ENCODE assay signal across 8 mouse cellular contexts in the genomic region with DNA sequence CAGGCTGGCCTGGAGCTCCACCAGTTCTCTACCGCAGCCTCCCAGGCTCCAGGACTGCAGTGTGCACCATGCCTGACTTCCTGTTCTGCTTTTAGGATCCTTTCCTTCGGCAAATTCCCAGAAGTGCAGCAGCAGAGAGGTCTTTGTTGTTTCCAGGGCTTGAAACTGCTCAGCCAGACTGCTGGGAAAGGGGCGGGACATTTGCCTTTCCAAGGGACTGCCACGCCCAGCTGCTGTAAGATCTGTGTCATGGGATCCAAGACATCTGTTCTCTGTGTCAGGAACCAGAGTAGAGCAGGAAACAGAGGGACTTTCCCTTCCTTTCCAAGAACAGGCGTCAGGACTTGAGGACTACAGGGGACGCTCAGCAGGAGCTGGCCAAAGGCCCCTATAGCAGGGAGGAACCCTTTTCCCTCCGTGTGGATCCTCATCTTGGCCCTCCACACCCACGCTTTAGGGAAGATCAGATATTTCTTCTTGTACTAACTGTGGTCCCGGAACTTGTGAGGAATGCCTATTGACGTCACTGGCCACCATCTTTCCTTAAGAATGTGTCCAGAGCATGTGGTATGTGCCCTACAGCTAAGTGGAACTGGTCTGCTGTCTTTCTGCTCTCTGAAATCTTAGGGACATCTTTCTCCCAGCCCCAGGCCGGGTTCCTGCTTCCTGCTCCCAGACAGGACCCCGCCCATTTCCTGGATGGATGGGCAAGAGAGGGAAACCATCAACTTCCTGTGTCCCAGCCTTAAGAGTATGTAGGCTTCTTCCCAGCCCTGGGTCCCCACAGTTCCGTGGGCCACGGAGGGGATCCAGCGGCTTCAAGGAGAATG. TPM values are rescaled to one million over a fixed set of nuclear protein-coding genes. Genes with fewer than 3 reads are reported as not detected.
DNase-seq lines count a peak whose midpoint lies in the region; ATAC-seq and TF ChIP-seq lines count a peak whose summit lies in the region.

No protein-coding gene starts in this region.

- no peak for TF ChIP-seq CTCF in MEL (IDR thresholded peaks at IDR 0.05 in 2 of 3, conservative IDR thresholded peaks at IDR 0.05 in 1 of 3; ENCODE audit: control insufficient read depth in 1 of 3, insufficient read depth in 1 of 3, low read depth in 2 of 3, low read length in 3 of 3, poor library complexity in 1 of 3, severe bottlenecking in 1 of 3)
- no peak for TF ChIP-seq CTCF in bone marrow macrophage, adult 2 months (IDR thresholded peaks at IDR 0.05; ENCODE audit: low read depth, low read length)

- no peak overlapping the region for H3K4me2 ChIP-seq in hindbrain, embryonic 16.5 days (ENCODE audit: low read length)
- H3K4me2 ChIP-seq in liver, embryonic 12.5 days = peak overlapping the region; percentile 6
- peak overlapping the region; percentile 7 for H3K4me2 ChIP-seq in neural tube, embryonic 11.5 days (ENCODE audit: low read depth)

- TF ChIP-seq RAD21 in MEL (IDR thresholded peaks at IDR 0.05; ENCODE audit: low read depth, low read length) = no peak

- no peak overlapping the region for H3K27ac ChIP-seq in MEL (ENCODE audit: control insufficient read depth, low read depth, low read length)
- peak overlapping the region; percentile 98 for H3K27ac ChIP-seq in bone marrow macrophage, adult 2 months (ENCODE audit: insufficient read depth, low read depth, low read length)
- H3K27ac ChIP-seq in hindbrain, embryonic 16.5 days (ENCODE audit: low read depth, low read length) = peak overlapping the region; percentile 72
- peak overlapping the region; percentile 69 for H3K27ac ChIP-seq in liver, embryonic 12.5 days
- H3K27ac ChIP-seq in neural tube, embryonic 11.5 days (ENCODE audit: low read depth, low read length) = peak overlapping the region; percentile 89

- peaks cover 12 to 17% of the 10 kb centered on the region in 2 experiments for H3K4me1 ChIP-seq in MEL (ENCODE audit: control insufficient read depth in 1 of 2, insufficient read depth in 2 of 2, low read length in 2 of 2)
- H3K4me1 ChIP-seq in bone marrow macrophage, adult 2 months (ENCODE audit: control insufficient read depth, insufficient read depth, low read length) = peaks cover 76% of the 10 kb centered on the region
- peaks cover 4% of the 10 kb centered on the region for H3K4me1 ChIP-seq in hindbrain, embryonic 16.5 days (ENCODE audit: control insufficient read depth, insufficient read depth, low read depth, low read length)
- peaks cover 31% of the 10 kb centered on the region for H3K4me1 ChIP-seq in liver, embryonic 12.5 days
- H3K4me1 ChIP-seq in neural tube, embryonic 11.5 days (ENCODE audit: control insufficient read depth, insufficient read depth, low read length) = peaks cover 9% of the 10 kb centered on the region

- peaks cover 0 to 11% of the 10 kb centered on the region in 2 experiments; a peak in 2 of 4 replicates for H3K36me3 ChIP-seq in MEL (ENCODE audit: control insufficient read depth in 1 of 2, insufficient read depth in 2 of 2, low read length in 2 of 2)
- no peaks in the 10 kb centered on the region for H3K36me3 ChIP-seq in hindbrain, embryonic 16.5 days (ENCODE audit: control insufficient read depth, insufficient read depth, low read length)
- H3K36me3 ChIP-seq in liver, embryonic 12.5 days = no peaks in the 10 kb centered on the region
- no peaks in the 10 kb centered on the region for H3K36me3 ChIP-seq in neural tube, embryonic 11.5 days (ENCODE audit: control insufficient read depth, insufficient read depth, low read length)

- H3K9me3 ChIP-seq in MEL (replicated peaks; ENCODE audit: insufficient read depth, low read length) = no peaks in the 10 kb centered on the region
- no peaks in the 10 kb centered on the region for H3K9me3 ChIP-seq in hindbrain, embryonic 16.5 days (ENCODE audit: control insufficient read depth, low read length)
- H3K9me3 ChIP-seq in liver, embryonic 12.5 days (replicated peaks) = no peaks in the 10 kb centered on the region
- H3K9me3 ChIP-seq in neural tube, embryonic 11.5 days (ENCODE audit: control insufficient read depth, low read length) = no peaks in the 10 kb centered on the region

- peak overlapping the region; percentile 28; the same call in 1 of the 2 replicates for H3K9ac ChIP-seq in MEL (ENCODE audit: control insufficient read depth, low read depth, low read length, poor library complexity, severe bottlenecking)
- no peak overlapping the region for H3K9ac ChIP-seq in hindbrain, embryonic 16.5 days (ENCODE audit: low read depth, low read length)
- no peak overlapping the region for H3K9ac ChIP-seq in liver, embryonic 12.5 days
- H3K9ac ChIP-seq in neural tube, embryonic 11.5 days (ENCODE audit: low read length) = peak overlapping the region; percentile 37

- peak; percentile 40 for DNase-seq in MEL (ENCODE audit: low read depth, low spot score)
- DNase-seq in gastrocnemius, postnatal 10 days = peak; percentile 73
- peak; percentile 78 for DNase-seq in neural tube, embryonic 11.5 days (ENCODE audit: low spot score)
- DNase-seq in cerebellum, adult 18-20 months = no peak
- no peak for DNase-seq in right cerebral cortex, postnatal 36 days (ENCODE audit: low spot score in 2 of 2)

- no peaks in the 10 kb centered on the region for H3K27me3 ChIP-seq in MEL (ENCODE audit: control insufficient read depth in 1 of 2, insufficient read depth in 2 of 2, low read length in 2 of 2)
- no peaks in the 10 kb centered on the region for H3K27me3 ChIP-seq in hindbrain, embryonic 16.5 days (replicated peaks; ENCODE audit: control insufficient read depth, insufficient read depth, low read length)
- H3K27me3 ChIP-seq in liver, embryonic 12.5 days (replicated peaks) = no peaks in the 10 kb centered on the region
- no peaks in the 10 kb centered on the region for H3K27me3 ChIP-seq in neural tube, embryonic 11.5 days (ENCODE audit: control insufficient read depth, insufficient read depth, low read length)

- TF ChIP-seq POLR2A in MEL (IDR thresholded peaks at IDR 0.05; ENCODE audit: control insufficient read depth in 1 of 2, insufficient read depth in 1 of 2, low read depth in 1 of 2, low read length in 2 of 2, poor library complexity in 1 of 2) = no peak
- no peak for TF ChIP-seq POLR2A in bone marrow macrophage, adult 2 months (IDR thresholded peaks at IDR 0.05; ENCODE audit: borderline replicate concordance, low read depth, low read length)

- no peaks in the 10 kb centered on the region for H3K79me2 ChIP-seq in MEL (ENCODE audit: control insufficient read depth, insufficient read depth, low read length, poor library complexity)

- TF ChIP-seq EP300 in MEL (IDR thresholded peaks at IDR 0.05; ENCODE audit: low read depth in 1 of 2, low read length in 2 of 2) = no peak

- WGBS in hindbrain, embryonic 16.5 days = 39% methylated on average over 15 of the region's 15 CpGs
- WGBS in liver, embryonic 12.5 days (ENCODE audit: insufficient replicate concordance) = 22% methylated on average over 15 of the region's 15 CpGs
- WGBS in neural tube, embryonic 11.5 days = 32% methylated on average over 15 of the region's 15 CpGs

- ATAC-seq in hindbrain, embryonic 16.5 days = peak; percentile 82
- peak; percentile 50 for ATAC-seq in liver, embryonic 12.5 days
- peak; percentile 83 for ATAC-seq in neural tube, embryonic 11.5 days (ENCODE audit: insufficient read depth, low FRiP score, low TSS enrichment)

- no peak overlapping the region; a peak in 1 of 4 replicates for H3K4me3 ChIP-seq in MEL (ENCODE audit: control insufficient read depth in 1 of 2, insufficient read depth in 1 of 2, low read depth in 2 of 2, low read length in 2 of 2)
- peak overlapping the region; percentile 56 for H3K4me3 ChIP-seq in bone marrow macrophage, adult 2 months (ENCODE audit: insufficient read depth, low read length)
- H3K4me3 ChIP-seq in hindbrain, embryonic 16.5 days (ENCODE audit: low read length) = no peak overlapping the region
- no peak overlapping the region for H3K4me3 ChIP-seq in liver, embryonic 12.5 days
- H3K4me3 ChIP-seq in neural tube, embryonic 11.5 days (ENCODE audit: low read depth, low read length) = no peak overlapping the region

TF ChIP-seq in MEL, 35 proteins besides CTCF, POLR2A, EP300 and RAD21:
- TF ChIP-seq TBP (IDR thresholded peaks at IDR 0.05; ENCODE audit: low read depth, low read length) (no peak), TAL1 (IDR thresholded peaks at IDR 0.05; ENCODE audit: low read length) (no peak)
TF ChIP-seq in MEL: peak in this region for 0.

RNA-seq across cellular contexts. Expression of a gene that starts 52.4 kb away (rescaled TPM):
- 0.42 and 0.73 TPM in 2 replicates for total RNA-seq in MEL (2012; rRNA removed)
- 1 to 10 TPM in 1 of 2 experiments, not detected in 1; 2.4 TPM for polyA plus RNA-seq in MEL (2012; ENCODE audit: insufficient read depth in 1 of 2, insufficient read length in 2 of 2, low read depth in 1 of 2, low replicate concordance in 2 of 2, missing spikeins in 1 of 2)
- polyA plus RNA-seq in bone marrow macrophage, adult 2 months (2012; ENCODE audit: insufficient read depth, insufficient read length, missing spikeins) = 0.73 and 1.2 TPM in 2 replicates
- 10 to 100 TPM; 14.1 to 17.6 TPM for total RNA-seq in gastrocnemius, postnatal 10 days (2021)
- polyA plus RNA-seq in hindbrain, embryonic 16.5 days (2015; fragmentation: Nextera tagmentation; extraction: Ambion mirVana) = 134 and 150 TPM in 2 replicates
- 4.9 and 6.0 TPM in 2 replicates for polyA plus RNA-seq in liver, embryonic 12.5 days (2016; fragmentation: Nextera tagmentation; extraction: Ambion mirVana)
- 98.1 and 108 TPM in 2 replicates for polyA plus RNA-seq in neural tube, embryonic 11.5 days (2014; fragmentation: Nextera tagmentation; extraction: Ambion mirVana)

RNA-seq across cellular contexts. Expression of a gene that starts 57.6 kb away (rescaled TPM):
- 25.7 and 27.2 TPM in 2 replicates for total RNA-seq in MEL (2012; rRNA removed)
- 10 to 100 TPM in 1 of 2 experiments, not detected in 1; 50.1 TPM for polyA plus RNA-seq in MEL (2012; ENCODE audit: insufficient read depth in 1 of 2, insufficient read length in 2 of 2, low read depth in 1 of 2, low replicate concordance in 2 of 2, missing spikeins in 1 of 2)
- 218 and 241 TPM in 2 replicates for polyA plus RNA-seq in bone marrow macrophage, adult 2 months (2012; ENCODE audit: insufficient read depth, insufficient read length, missing spikeins)
- 10 to 100 TPM; 25.5 to 25.7 TPM for total RNA-seq in gastrocnemius, postnatal 10 days (2021)
- polyA plus RNA-seq in hindbrain, embryonic 16.5 days (2015; fragmentation: Nextera tagmentation; extraction: Ambion mirVana) = 28.9 and 31.6 TPM in 2 replicates
- polyA plus RNA-seq in liver, embryonic 12.5 days (2016; fragmentation: Nextera tagmentation; extraction: Ambion mirVana) = 31.7 and 34.8 TPM in 2 replicates
- polyA plus RNA-seq in neural tube, embryonic 11.5 days (2014; fragmentation: Nextera tagmentation; extraction: Ambion mirVana) = 59.3 and 61.0 TPM in 2 replicates

Comparison
In these comparisons a context has a peak if more than half of its experiments do, and no peak if none do; other contexts are left out.
1. DNase-seq: peak in MEL (single experiment), gastrocnemius, postnatal 10 days (single experiment) and neural tube, embryonic 11.5 days (single experiment); none in cerebellum, adult 18-20 months (0 of 2) and right cerebral cortex, postnatal 36 days (0 of 2).
2. H3K9ac ChIP-seq: peak in MEL (single experiment) and neural tube, embryonic 11.5 days (single experiment); none in hindbrain, embryonic 16.5 days (single experiment) and liver, embryonic 12.5 days (single experiment).
3. RNA of a gene that starts 52.4 kb away (polyA plus RNA-seq): 134 to 150 TPM in hindbrain, embryonic 16.5 days and 98.1 to 108 TPM in neural tube, embryonic 11.5 days; 4.9 to 6.0 TPM in liver, embryonic 12.5 days, 2.4 TPM in MEL and 0.73 to 1.2 TPM in bone marrow macrophage, adult 2 months; every median in the first group is over 10 times any median in the second.
4. Peak in every context shown above with its lines, with median percentiles within 50 percentile points of each other: ATAC-seq.